Mouse (Mus musculus) left cerebral cortex, adult 8-10 months (tissue): ENCODE measurements around the gene Rbm11. TPM values are rescaled to one million over a fixed set of nuclear protein-coding genes. Genes with fewer than 3 reads are reported as not detected.

Source experiments
- DNase-seq, 2 experiments: peaks; one replicate each; pipeline ENCODE4 v3.0.0; 2022; ENCODE audit warnings: low spot score in 2 of 2
- total RNA-seq, 4 experiments: library from RNA; stranded (reverse); gene quantifications; 2 replicates each; pipeline ENCODE4 v1.2.4; 2022

Gene Rbm11
- total RNA-seq: 1 to 10 TPM; 5.9 to 8.1 (median 6.7) TPM

DNA sequence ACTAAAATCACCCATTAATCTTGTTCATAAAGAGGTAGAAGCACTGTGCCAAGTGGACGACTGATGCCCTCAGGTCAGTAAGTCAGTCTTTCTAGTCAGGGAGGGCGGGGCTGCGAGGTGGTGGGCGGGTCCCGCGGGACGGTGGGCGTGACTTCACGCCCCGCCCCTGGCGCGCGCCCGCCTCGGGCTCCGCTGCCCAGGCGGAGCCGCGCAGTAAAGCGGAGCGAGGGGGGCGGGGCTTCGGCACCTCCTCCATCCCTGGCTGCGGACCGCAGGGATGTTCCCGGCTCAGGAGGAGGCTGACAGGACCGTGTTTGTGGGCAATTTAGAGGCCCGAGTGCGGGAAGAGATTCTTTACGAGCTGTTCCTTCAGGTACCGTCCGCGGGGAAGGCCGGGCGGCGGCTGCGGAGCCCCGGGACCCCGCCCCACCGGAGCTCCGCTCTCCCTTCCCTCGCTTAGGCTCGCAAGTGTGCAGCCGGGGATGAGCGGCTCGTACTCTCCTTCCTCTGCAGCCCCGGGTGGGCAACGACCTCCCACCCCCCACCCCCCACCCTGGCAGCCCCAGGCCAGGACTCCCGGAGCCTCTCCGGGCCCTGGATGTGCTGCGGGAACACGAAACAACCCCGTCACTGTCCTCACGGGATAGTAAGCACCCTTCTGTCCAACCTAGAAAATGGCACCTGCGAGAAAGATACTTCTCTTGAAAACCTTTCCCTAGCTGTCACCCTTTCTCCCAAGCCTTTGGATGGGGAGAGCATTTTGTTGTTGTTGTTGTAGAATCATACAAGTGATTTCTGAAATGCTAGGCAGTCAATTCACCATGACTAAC is at the start of gene Rbm11:
TSS of gene Rbm11 (plus strand) at position 174 of the 830 bp plus-strand sequence.
- peak; percentile 61 to 73 for DNase-seq

GRCm38 (mm10) chr16:75545310-75545709 is 47.3 kb upstream of the Rbm11 start:
- no peak for DNase-seq

- no peak for DNase-seq
These were observed 29.7 kb upstream of the Rbm11 start for GRCm38 (mm10) chr16:75562910-75563309.

- DNase-seq: no peak
These were observed 10.4 kb upstream of the Rbm11 start for GRCm38 (mm10) chr16:75582279-75582678.

- no peak for DNase-seq
These were observed 6.7 kb upstream of the Rbm11 start, which contains the start of gene Lipi for GRCm38 (mm10) chr16:75585961-75586360. Gene Lipi, minus strand, starts transcription at chr16:75586061.

GRCm38 (mm10) chr16:75586466-75586865 is 6.2 kb upstream of the Rbm11 start:
- no peak for DNase-seq

GRCm38 (mm10) chr16:75593501-75594183 is 998 bp downstream of the Rbm11 start:
- DNase-seq: no peak

DNA sequence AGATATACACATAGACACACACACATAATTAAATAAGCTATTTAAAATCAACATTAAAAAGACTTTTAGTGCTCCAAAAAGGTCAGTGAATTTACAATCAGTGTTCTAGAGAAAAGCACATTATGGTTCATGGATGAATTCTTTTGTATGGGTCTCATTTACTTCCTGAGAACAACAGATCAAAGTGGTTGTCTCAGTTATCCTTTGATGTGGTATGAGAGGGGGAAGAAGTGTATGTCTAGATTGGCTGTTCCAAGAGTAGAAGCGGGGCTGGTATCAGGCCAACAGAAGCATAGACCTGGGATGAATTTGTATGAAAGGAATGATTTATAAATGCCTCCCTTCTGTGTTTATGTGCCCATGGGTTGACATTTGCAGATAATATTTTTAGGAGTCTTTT is 13.8 kb downstream of the Rbm11 start:
- DNase-seq: no peak

DNA sequence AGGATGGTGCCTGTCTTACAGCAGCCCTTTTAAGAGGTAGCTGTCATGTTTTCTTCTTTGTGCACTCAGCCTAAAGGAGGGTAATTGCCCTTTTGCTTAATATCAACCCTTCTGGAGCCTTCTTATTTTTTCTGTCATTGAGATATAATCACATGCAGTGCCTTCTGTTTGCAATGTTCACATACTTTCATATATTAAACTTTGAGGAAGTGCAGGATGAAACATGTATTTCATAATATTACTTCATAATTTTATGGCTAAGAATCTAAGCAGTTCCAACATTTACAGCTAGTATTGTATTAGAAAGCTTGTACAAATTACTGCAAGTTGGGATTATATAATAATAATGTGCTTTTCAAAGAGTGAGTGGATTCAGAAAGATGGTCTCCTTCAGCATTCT is 19.9 kb downstream of the Rbm11 start:
- no peak for DNase-seq

GRCm38 (mm10) chr16:75617651-75618349 is 25.2 kb downstream of the Rbm11 start:
- DNase-seq: no peak

DNA sequence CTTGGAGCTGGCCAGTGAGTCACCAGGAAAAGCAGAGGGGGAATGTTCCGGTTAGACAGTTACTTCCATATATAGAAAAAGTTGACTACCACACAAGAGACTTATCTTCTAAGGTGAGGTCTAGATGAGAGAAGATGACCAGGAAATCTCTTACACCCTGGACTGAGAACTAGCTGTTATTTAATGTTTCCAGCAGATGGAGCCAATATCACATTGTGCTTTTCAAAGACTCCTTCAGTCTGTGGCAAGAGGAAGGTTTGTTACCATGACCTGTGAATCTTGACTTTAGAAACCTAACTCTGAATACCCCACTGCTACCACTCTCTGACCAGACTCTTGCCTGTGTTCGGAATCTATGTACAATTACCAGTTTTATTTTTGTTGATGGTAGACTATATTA is 35.2 kb downstream of the Rbm11 start:
- no peak for DNase-seq

Other genes starting within 250 kb of the Rbm11 start
- not detected for gene Lipi, start 6.8 kb upstream of the Rbm11 start, total RNA-seq
- 10 to 100 TPM; 33.8 to 38.3 (median 35.6) TPM for gene Hspa13, start 174.3 kb downstream of the Rbm11 start, total RNA-seq